In genomic region chr13:63304799-63305159, GRCm38 (mm10) we compare ENCODE assay signal across 10 mouse cellular contexts.
DNase-seq lines count a peak whose midpoint lies in the region; ATAC-seq and TF ChIP-seq lines count a peak whose summit lies in the region.
"Had no signal": no experiment of that assay in that cellular context is flagged by ENCODE, and none has a peak within 500 bp of the region (broad histone marks: within the 10 kb centered on the region; RNA-seq: fewer than 3 reads in every experiment).

No protein-coding gene starts in this region.

- H3K27me3 ChIP-seq in hindbrain, embryonic 15.5 days = no peaks in the 10 kb centered on the region
- no peaks in the 10 kb centered on the region for H3K27me3 ChIP-seq in hindbrain, embryonic 12.5 days
- H3K27me3 ChIP-seq in myocyte (ENCODE audit: control insufficient read depth, insufficient read depth, insufficient read length) = no peaks in the 10 kb centered on the region

- H3K9ac ChIP-seq in hindbrain, embryonic 15.5 days = no peak overlapping the region
- no peak overlapping the region for H3K9ac ChIP-seq in hindbrain, embryonic 12.5 days

- no peaks in the 10 kb centered on the region for H3K79me2 ChIP-seq in myocyte (ENCODE audit: control insufficient read depth, insufficient read depth)

- no peak overlapping the region for H3K27ac ChIP-seq in hindbrain, embryonic 15.5 days (replicated peaks)
- no peak overlapping the region for H3K27ac ChIP-seq in hindbrain, embryonic 12.5 days

- peaks cover 9% of the 10 kb centered on the region for H3K36me3 ChIP-seq in hindbrain, embryonic 15.5 days
- peaks cover 27% of the 10 kb centered on the region for H3K36me3 ChIP-seq in hindbrain, embryonic 12.5 days
- peaks cover 32% of the 10 kb centered on the region for H3K36me3 ChIP-seq in myocyte (ENCODE audit: control insufficient read depth, insufficient read depth)

- H3K4me2 ChIP-seq in hindbrain, embryonic 15.5 days = no peak overlapping the region
- H3K4me2 ChIP-seq in hindbrain, embryonic 12.5 days (replicated peaks) = no peak overlapping the region
- H3K4me2 ChIP-seq in myocyte (ENCODE audit: low read depth) = no peak overlapping the region

- 0 out of 2 replicates have a peak, but pooled peaks have one; percentile 0 for ATAC-seq in hindbrain, embryonic 15.5 days (ENCODE audit: low FRiP score, low read depth)
- no peak for ATAC-seq in hindbrain, embryonic 12.5 days (ENCODE audit: low FRiP score)
- no peak for ATAC-seq in granulocyte monocyte progenitor cell, adult 5-6 weeks (replicated peaks; ENCODE audit: poor library complexity, severe bottlenecking)

- H3K4me3 ChIP-seq in hindbrain, embryonic 15.5 days = no peak overlapping the region
- H3K4me3 ChIP-seq in hindbrain, embryonic 12.5 days = no peak overlapping the region
- H3K4me3 ChIP-seq in myocyte = no peak overlapping the region

- WGBS in hindbrain, embryonic 15.5 days = 54% methylated on average over 3 of the region's 3 CpGs
- WGBS in hindbrain, embryonic 12.5 days = 45% methylated on average over 3 of the region's 3 CpGs

- peaks cover 13% of the 10 kb centered on the region for H3K4me1 ChIP-seq in hindbrain, embryonic 15.5 days (replicated peaks)
- peaks cover 11% of the 10 kb centered on the region; the same call in 1 of the 2 replicates for H3K4me1 ChIP-seq in hindbrain, embryonic 12.5 days

- no peak overlapping the region for H3ac ChIP-seq in myocyte (ENCODE audit: control insufficient read depth, insufficient read length)

- DNase-seq in cerebellum, adult 11-12 months = peak; percentile 60
- no peak for DNase-seq in cerebellum, adult 11 months
- peak; percentile 49 for DNase-seq in brain, adult 2 months (ENCODE audit: low read depth, low spot score)
- no peak for DNase-seq in adrenal gland, postnatal 10 days
- DNase-seq: spleen, adult 18-20 months; thymus, postnatal 14 days had no signal

- no peaks in the 10 kb centered on the region for H3K9me3 ChIP-seq in hindbrain, embryonic 15.5 days
- H3K9me3 ChIP-seq in hindbrain, embryonic 12.5 days (replicated peaks) = no peaks in the 10 kb centered on the region

- TF ChIP-seq POLR2A in myocyte (IDR thresholded peaks at IDR 0.05; ENCODE audit: insufficient read length, low read depth) = no peak

TF ChIP-seq in myocyte, 11 proteins besides CTCF, POLR2A, EP300 and RAD21:
- TF ChIP-seq TCF12 (IDR thresholded peaks at IDR 0.05; ENCODE audit: insufficient read depth, poor library complexity, severe bottlenecking) = no peak
- no peak for TF ChIP-seq MYOG (IDR thresholded peaks at IDR 0.05; ENCODE audit: control insufficient read depth in 1 of 3, insufficient read depth in 1 of 3, insufficient read length in 2 of 3, low read depth in 2 of 3)
- TF ChIP-seq USF1 (IDR thresholded peaks at IDR 0.05; ENCODE audit: low read depth) = no peak
- no peak for TF ChIP-seq TCF3 (IDR thresholded peaks at IDR 0.05; ENCODE audit: insufficient read length, low read depth)
- TF ChIP-seq REST (IDR thresholded peaks at IDR 0.05; ENCODE audit: insufficient read depth, insufficient read length) = no peak
- TF ChIP-seq CEBPB (IDR thresholded peaks at IDR 0.05; ENCODE audit: insufficient read depth, poor library complexity, severe bottlenecking) = no peak
- no peak for TF ChIP-seq MAX (IDR thresholded peaks at IDR 0.05; ENCODE audit: low read depth)
- peak; percentile 18 for TF ChIP-seq POLR2AphosphoS2 (IDR thresholded peaks at IDR 0.05; ENCODE audit: insufficient read length, low read depth)

Comparison
In these comparisons a context has a peak if more than half of its experiments do, and no peak if none do; other contexts are left out.
1. DNase-seq: peak in cerebellum, adult 11-12 months (single experiment) and brain, adult 2 months (single experiment); none in cerebellum, adult 11 months (single experiment) and adrenal gland, postnatal 10 days (single experiment).